Mouse (Mus musculus): Measurements from ENCODE around the gene Pitpnc1. TPM values are rescaled to one million over a fixed set of nuclear protein-coding genes. Genes with fewer than 3 reads are reported as not detected.

Gene Pitpnc1
- polyA plus RNA-seq, 1 experiment, result 30.0 TPM

DNA sequence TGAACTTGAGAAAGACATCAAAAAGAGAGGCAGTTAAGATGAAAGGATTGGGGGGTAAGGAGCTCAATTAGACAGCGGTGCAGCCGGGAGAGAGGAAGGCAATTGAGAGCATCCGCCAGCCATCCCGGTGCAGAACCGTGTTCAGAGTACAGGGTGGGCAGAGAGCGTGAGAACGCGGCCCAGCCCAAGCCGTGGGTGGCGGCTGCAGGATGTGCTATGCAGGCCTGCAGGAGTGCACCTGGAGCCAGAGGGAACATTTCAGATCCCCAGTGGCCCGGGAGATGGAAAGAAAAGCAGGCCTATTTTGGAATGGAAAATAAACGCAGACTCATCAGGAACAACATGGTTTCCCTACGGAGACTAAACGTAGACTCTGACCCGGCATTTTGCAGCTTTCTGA is 155.0 kb downstream of the Pitpnc1 start:
- WGBS, result 84% methylated on average over 15 of the region's 15 CpGs
- no peaks in the 10 kb centered on the region for H3K4me1 ChIP-seq (ENCODE audit: control insufficient read depth, insufficient read depth, low read length)
- H3K27me3 ChIP-seq (ENCODE audit: control insufficient read depth, insufficient read depth, low read length), result no peaks in the 10 kb centered on the region
- TF ChIP-seq CTCF (IDR thresholded peaks at IDR 0.05; ENCODE audit: borderline replicate concordance, insufficient read depth, low read depth, low read length) (no peak), POLR2A (IDR thresholded peaks at IDR 0.05; ENCODE audit: borderline replicate concordance, insufficient read depth, low read length) (no peak)
- no peak overlapping the region for H3K27ac ChIP-seq (ENCODE audit: insufficient read depth, low read length)
- DNase-seq, result no peak
- H3K4me3 ChIP-seq (replicated peaks; ENCODE audit: insufficient read depth, low read depth, low read length), result no peak overlapping the region

- WGBS, result 84% methylated on average over 20 of the region's 20 CpGs
- no peaks in the 10 kb centered on the region for H3K27me3 ChIP-seq (ENCODE audit: control insufficient read depth, insufficient read depth, low read length)
- no peaks in the 10 kb centered on the region for H3K4me1 ChIP-seq (ENCODE audit: control insufficient read depth, insufficient read depth, low read length)
- TF ChIP-seq POLR2A (IDR thresholded peaks at IDR 0.05; ENCODE audit: borderline replicate concordance, insufficient read depth, low read length), result no peak
- no peak for TF ChIP-seq CTCF (IDR thresholded peaks at IDR 0.05; ENCODE audit: borderline replicate concordance, insufficient read depth, low read depth, low read length)
- DNase-seq, result no peak
- H3K27ac ChIP-seq (ENCODE audit: insufficient read depth, low read length), result no peak overlapping the region
- H3K4me3 ChIP-seq (replicated peaks; ENCODE audit: insufficient read depth, low read depth, low read length), result no peak overlapping the region
These were observed 160.0 kb downstream of the Pitpnc1 start for GRCm38 (mm10) chr11:107310338-107311121.

- no peaks in the 10 kb centered on the region for H3K27me3 ChIP-seq (ENCODE audit: control insufficient read depth, insufficient read depth, low read length)
- no peak for DNase-seq
- 88% methylated on average over 11 of the region's 11 CpGs for WGBS
- no peaks in the 10 kb centered on the region for H3K4me1 ChIP-seq (ENCODE audit: control insufficient read depth, insufficient read depth, low read length)
- H3K4me3 ChIP-seq (replicated peaks; ENCODE audit: insufficient read depth, low read depth, low read length), result no peak overlapping the region
- no peak for TF ChIP-seq CTCF (IDR thresholded peaks at IDR 0.05; ENCODE audit: borderline replicate concordance, insufficient read depth, low read depth, low read length)
- TF ChIP-seq POLR2A (IDR thresholded peaks at IDR 0.05; ENCODE audit: borderline replicate concordance, insufficient read depth, low read length), result no peak
- H3K27ac ChIP-seq (ENCODE audit: insufficient read depth, low read length), result no peak overlapping the region
These were observed 164.3 kb downstream of the Pitpnc1 start for GRCm38 (mm10) chr11:107306170-107306569.

GRCm38 (mm10) chr11:107302141-107302540 is 168.4 kb downstream of the Pitpnc1 start:
- no peak for TF ChIP-seq CTCF (IDR thresholded peaks at IDR 0.05; ENCODE audit: borderline replicate concordance, insufficient read depth, low read depth, low read length)
- no peak for TF ChIP-seq POLR2A (IDR thresholded peaks at IDR 0.05; ENCODE audit: borderline replicate concordance, insufficient read depth, low read length)
- H3K27me3 ChIP-seq (ENCODE audit: control insufficient read depth, insufficient read depth, low read length), result no peaks in the 10 kb centered on the region
- WGBS, result 77% methylated on average over 4 of the region's 4 CpGs
- DNase-seq, result no peak
- H3K27ac ChIP-seq (ENCODE audit: insufficient read depth, low read length), result no peak overlapping the region
- H3K4me3 ChIP-seq (replicated peaks; ENCODE audit: insufficient read depth, low read depth, low read length), result no peak overlapping the region
- H3K4me1 ChIP-seq (ENCODE audit: control insufficient read depth, insufficient read depth, low read length), result no peaks in the 10 kb centered on the region

GRCm38 (mm10) chr11:107300235-107300634 is 170.3 kb downstream of the Pitpnc1 start:
- no peak for TF ChIP-seq CTCF (IDR thresholded peaks at IDR 0.05; ENCODE audit: borderline replicate concordance, insufficient read depth, low read depth, low read length)
- no peak for DNase-seq
- no peak overlapping the region for H3K27ac ChIP-seq (ENCODE audit: insufficient read depth, low read length)
- H3K27me3 ChIP-seq (ENCODE audit: control insufficient read depth, insufficient read depth, low read length), result no peaks in the 10 kb centered on the region
- no peaks in the 10 kb centered on the region for H3K4me1 ChIP-seq (ENCODE audit: control insufficient read depth, insufficient read depth, low read length)
- no peak overlapping the region for H3K4me3 ChIP-seq (replicated peaks; ENCODE audit: insufficient read depth, low read depth, low read length)

DNA sequence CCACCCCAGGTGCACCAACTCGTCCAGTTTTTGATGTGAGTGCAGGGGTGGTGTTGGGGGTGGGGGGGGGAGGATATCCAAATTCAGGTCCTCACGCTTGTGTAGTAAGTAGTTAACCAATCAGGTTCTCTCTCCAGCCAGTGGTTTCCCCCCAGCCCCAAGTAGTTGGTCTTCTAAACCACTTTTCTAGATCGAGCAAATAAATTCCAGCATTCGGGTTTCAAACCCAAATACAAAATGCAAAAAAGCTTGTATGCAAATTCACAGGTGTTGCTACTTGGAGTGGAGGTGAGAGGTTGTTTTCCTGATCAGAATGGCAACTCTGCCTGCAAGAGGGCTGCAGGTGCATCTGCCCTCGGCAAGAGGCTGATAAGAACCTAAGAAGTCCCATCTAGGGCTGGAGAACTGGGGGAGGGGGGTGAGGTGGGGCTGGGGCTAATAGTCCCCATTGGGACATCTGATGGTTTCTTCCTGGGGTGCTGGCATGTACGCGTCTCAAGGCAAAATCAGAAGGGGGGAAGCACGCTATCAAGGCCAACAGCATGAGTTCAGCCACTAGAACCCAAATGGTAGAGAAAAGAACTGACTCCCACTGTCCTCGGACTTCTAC is 170.9 kb downstream of the Pitpnc1 start:
- H3K27me3 ChIP-seq (ENCODE audit: control insufficient read depth, insufficient read depth, low read length), result no peaks in the 10 kb centered on the region
- no peak for DNase-seq
- no peak overlapping the region for H3K4me3 ChIP-seq (replicated peaks; ENCODE audit: insufficient read depth, low read depth, low read length)
- no peaks in the 10 kb centered on the region for H3K4me1 ChIP-seq (ENCODE audit: control insufficient read depth, insufficient read depth, low read length)
- WGBS, result 92% methylated on average over 9 of the region's 9 CpGs
- no peak overlapping the region for H3K27ac ChIP-seq (ENCODE audit: insufficient read depth, low read length)
- TF ChIP-seq POLR2A (IDR thresholded peaks at IDR 0.05; ENCODE audit: borderline replicate concordance, insufficient read depth, low read length) (no peak), CTCF (IDR thresholded peaks at IDR 0.05; ENCODE audit: borderline replicate concordance, insufficient read depth, low read depth, low read length) (no peak)

DNA sequence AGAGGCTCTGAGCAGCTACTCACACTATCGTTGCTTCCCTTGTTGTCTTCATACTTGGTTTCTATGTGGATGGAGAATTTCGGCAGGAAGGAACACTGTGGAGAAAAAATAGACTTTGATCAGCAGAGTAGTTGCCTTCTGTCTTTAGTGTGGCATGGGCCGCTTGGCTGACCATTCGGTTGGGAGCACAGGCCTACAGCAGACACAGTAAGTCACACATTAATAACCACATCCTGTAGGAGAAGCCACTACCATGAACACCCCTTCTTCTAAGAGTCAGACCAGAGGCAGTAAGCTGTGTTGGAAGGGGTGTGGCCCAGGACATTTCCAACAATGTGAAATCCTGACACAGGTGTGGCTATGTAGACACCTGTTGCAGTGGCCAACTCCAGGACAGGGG is 174.3 kb downstream of the Pitpnc1 start:
- no peak overlapping the region for H3K4me3 ChIP-seq (replicated peaks; ENCODE audit: insufficient read depth, low read depth, low read length)
- no peaks in the 10 kb centered on the region for H3K27me3 ChIP-seq (ENCODE audit: control insufficient read depth, insufficient read depth, low read length)
- WGBS, result 90% methylated on average over 4 of the region's 4 CpGs

GRCm38 (mm10) chr11:107292036-107292435 is 178.5 kb downstream of the Pitpnc1 start:
- no peak for TF ChIP-seq POLR2A (IDR thresholded peaks at IDR 0.05; ENCODE audit: borderline replicate concordance, insufficient read depth, low read length)
- no peak for TF ChIP-seq CTCF (IDR thresholded peaks at IDR 0.05; ENCODE audit: borderline replicate concordance, insufficient read depth, low read depth, low read length)
- H3K4me3 ChIP-seq (replicated peaks; ENCODE audit: insufficient read depth, low read depth, low read length), result no peak overlapping the region
- WGBS, result 36% methylated on average over 13 of the region's 13 CpGs

More for the DNA sequence above, 174.3 kb downstream of the Pitpnc1 start:
- Histone ChIP-seq H3K27ac (ENCODE audit: insufficient read depth, low read length) (no peak overlapping the region), H3K4me1 (ENCODE audit: control insufficient read depth, insufficient read depth, low read length) (peaks cover 6% of the 10 kb centered on the region; the same call in 1 of the 2 replicates)
- TF ChIP-seq POLR2A (IDR thresholded peaks at IDR 0.05; ENCODE audit: borderline replicate concordance, insufficient read depth, low read length), result no peak
- no peak for TF ChIP-seq CTCF (IDR thresholded peaks at IDR 0.05; ENCODE audit: borderline replicate concordance, insufficient read depth, low read depth, low read length)
- DNase-seq, result no peak

More at GRCm38 (mm10) chr11:107292036-107292435, 178.5 kb downstream of the Pitpnc1 start:
- Histone ChIP-seq H3K4me1 (ENCODE audit: control insufficient read depth, insufficient read depth, low read length) (peaks cover 6% of the 10 kb centered on the region; the same call in 1 of the 2 replicates), H3K27me3 (ENCODE audit: control insufficient read depth, insufficient read depth, low read length) (no peaks in the 10 kb centered on the region), H3K27ac (ENCODE audit: insufficient read depth, low read length) (no peak overlapping the region)
- peak; percentile 43 to 60 for DNase-seq
